Mouse (Mus musculus): ENCODE measurements around the gene Tsen15. TPM values are rescaled to one million over a fixed set of nuclear protein-coding genes. Genes with fewer than 3 reads are reported as not detected.

The Tsen15 gene
- 10 to 100 TPM in 21 of 26 experiments, 1 to 10 TPM in 5; 3.4 to 48.6 (median 20.4) TPM for total RNA-seq (2018; cell fraction: chromatin; rRNA removed)
- 10 to 100 TPM in 16 of 26 experiments, 1 to 10 TPM in 10; 6.7 to 15.4 (median 10.6) TPM for total RNA-seq (2018; cell fraction: cytosol; rRNA removed)
- total RNA-seq (2018; cell fraction: nucleus; rRNA removed) = 10 to 100 TPM in 15 of 26 experiments, 1 to 10 TPM in 11; 2.9 to 54.0 (median 13.6) TPM
- 11.8 to 33.5 TPM (median 18.3 TPM) in 3 replicates for polyA plus RNA-seq (2018)

- Histone ChIP-seq H3K27ac (no peak within 1 kb of the TSS), H3K79me2 (ENCODE audit: inconsistent target) (peaks cover 14% of the 10 kb centered on the region; the same call in 1 of the 2 replicates), H3K36me3 (ENCODE audit: inconsistent target) (peaks cover 10% of the 10 kb centered on the region; the same call in 1 of the 2 replicates), H3K4me3 (ENCODE audit: inconsistent target) (peak within 1 kb of the TSS; percentile 53)
- WGBS (ENCODE audit: missing documents) = 3% methylated on average over 52 of the region's 57 CpGs
Measured at GRCm38 (mm10) chr1:152386188-152386835, at the start of gene Tsen15. Gene Tsen15, minus strand, starts transcription at chr1:152386688.

DNA sequence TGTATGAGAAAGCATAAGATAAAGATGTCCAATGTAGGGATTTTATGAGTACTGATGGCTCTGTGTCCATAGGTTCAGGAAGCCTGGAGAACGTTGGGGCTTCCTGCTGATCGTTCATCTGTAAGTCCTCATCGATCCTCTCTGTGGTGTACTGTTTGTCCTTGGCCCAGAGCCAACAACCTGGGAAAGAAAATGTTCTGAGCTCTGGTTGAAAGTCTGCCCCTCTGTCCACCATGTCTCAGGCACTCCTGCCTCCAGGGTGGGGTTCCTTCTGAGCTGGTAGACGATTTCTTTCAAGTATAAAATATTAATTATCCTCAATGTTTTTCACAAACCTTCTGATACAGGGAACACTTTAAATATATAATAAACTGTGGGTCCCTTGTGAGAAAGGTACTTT, 47.7 kb upstream of the Tsen15 start:
- WGBS (ENCODE audit: missing documents) = 85% methylated on average over 4 of the region's 4 CpGs
- no peaks in the 10 kb centered on the region for H3K79me2 ChIP-seq (ENCODE audit: inconsistent target)

DNA sequence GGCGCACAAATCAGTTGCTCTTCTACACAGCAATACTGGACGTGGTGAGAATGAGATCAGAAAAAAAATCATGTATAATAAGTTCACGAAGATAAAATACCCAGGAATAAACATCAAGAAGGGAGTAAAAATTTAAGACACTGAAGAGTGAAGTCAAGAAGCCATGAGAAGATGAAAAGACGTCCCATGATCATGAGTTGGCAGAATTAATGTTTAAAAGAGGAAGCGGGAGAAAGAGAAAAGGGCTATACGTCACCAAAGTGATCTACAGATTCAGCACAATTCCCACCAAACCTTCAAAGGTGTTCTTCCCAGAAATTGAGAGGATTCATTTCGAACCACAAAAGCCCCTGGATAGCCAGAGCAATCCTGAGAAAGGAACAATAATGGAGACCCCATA, 43.3 kb upstream of the Tsen15 start:
- Histone ChIP-seq H3K79me2 (ENCODE audit: inconsistent target) (no peaks in the 10 kb centered on the region), H3K36me3 (ENCODE audit: inconsistent target) (no peaks in the 10 kb centered on the region), H3K4me3 (ENCODE audit: inconsistent target) (no peak overlapping the region), H3K27ac (peak overlapping the region; percentile 40)
- 64% methylated on average over 7 of the region's 7 CpGs for WGBS (ENCODE audit: missing documents)

More for the DNA sequence above, 47.7 kb upstream of the Tsen15 start:
- Histone ChIP-seq H3K27ac (no peak overlapping the region), H3K4me3 (ENCODE audit: inconsistent target) (no peak overlapping the region), H3K36me3 (ENCODE audit: inconsistent target) (no peaks in the 10 kb centered on the region)

DNA sequence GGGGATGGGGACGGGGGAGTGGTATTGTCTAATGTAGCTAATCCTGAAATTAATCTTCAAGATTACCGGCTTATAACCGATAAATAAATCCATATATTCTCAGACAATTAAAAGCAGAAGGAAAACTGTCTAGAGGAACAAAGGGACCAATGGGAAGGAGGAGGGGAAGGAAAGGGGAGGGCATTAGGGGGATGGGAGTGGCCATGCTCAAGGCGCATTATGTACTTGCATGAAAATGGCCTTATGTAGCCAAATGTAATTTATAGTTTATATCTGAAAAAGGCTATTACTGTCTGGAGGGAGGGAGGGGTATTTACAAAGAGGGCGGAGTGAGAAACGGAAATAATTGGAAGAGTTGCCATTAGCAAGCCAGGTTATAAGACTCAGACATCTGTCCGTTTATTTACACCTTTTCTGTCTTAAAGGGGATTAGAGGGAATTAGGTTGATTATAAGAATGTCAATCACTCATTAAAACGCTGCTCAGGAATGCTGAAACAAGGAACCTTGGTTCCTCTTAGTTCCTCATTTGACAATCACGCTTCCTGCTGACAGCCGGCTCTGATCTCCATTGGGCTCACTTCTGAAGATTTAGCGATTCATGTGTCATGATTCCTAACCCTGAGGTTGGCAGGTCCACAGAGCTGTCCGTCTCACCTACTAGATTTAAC, 41.6 kb upstream of the Tsen15 start:
- Histone ChIP-seq H3K4me3 (ENCODE audit: inconsistent target) (no peak overlapping the region), H3K27ac (peak overlapping the region; percentile 39), H3K36me3 (ENCODE audit: inconsistent target) (no peaks in the 10 kb centered on the region), H3K79me2 (ENCODE audit: inconsistent target) (no peaks in the 10 kb centered on the region)
- 20% methylated on average over 9 of the region's 12 CpGs for WGBS (ENCODE audit: missing documents)

DNA sequence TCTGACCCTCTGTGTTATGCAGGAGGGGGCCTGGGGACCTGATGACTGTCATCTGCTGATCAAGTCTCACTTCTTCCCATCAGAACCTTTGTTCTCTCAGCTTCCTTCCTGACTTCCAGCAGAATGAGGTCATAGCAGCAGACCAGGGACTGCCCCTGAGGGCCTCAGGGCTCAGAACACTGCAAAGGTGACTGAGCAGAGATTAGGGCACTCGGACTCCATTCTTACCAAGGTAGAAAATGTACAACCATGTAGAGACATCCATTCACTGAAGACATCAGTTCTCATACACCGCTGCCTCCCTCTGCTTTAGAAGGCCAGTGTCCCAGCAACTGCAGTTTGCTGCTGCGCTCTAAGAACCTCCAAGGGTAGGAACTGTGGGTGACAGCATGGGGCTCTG, 36.6 kb upstream of the Tsen15 start:
- WGBS (ENCODE audit: missing documents) = 97% methylated on average over 3 of the region's 3 CpGs
- Histone ChIP-seq H3K4me3 (ENCODE audit: inconsistent target) (no peak overlapping the region), H3K79me2 (ENCODE audit: inconsistent target) (no peaks in the 10 kb centered on the region), H3K27ac (no peak overlapping the region), H3K36me3 (ENCODE audit: inconsistent target) (no peaks in the 10 kb centered on the region)

DNA sequence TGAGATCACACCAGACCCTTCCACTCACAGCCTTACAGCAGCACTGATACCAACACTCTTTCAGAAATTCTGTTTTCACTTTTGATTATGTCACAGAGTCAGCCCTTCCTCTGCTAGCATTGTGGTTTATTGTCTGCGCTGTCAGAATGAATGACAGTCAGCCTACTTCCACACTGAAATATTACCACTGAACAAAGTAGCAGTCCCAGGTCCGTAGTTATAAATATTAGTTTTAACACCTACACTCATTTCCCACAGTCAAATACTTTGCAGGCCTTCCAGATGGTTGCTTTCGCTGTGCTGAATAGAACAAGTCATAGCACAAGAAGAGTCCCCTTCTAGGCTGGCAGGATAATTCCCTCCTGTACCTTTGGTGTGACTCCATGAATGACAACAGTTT, 35.8 kb upstream of the Tsen15 start:
- Histone ChIP-seq H3K4me3 (ENCODE audit: inconsistent target) (no peak overlapping the region), H3K36me3 (ENCODE audit: inconsistent target) (no peaks in the 10 kb centered on the region), H3K27ac (no peak overlapping the region), H3K79me2 (ENCODE audit: inconsistent target) (no peaks in the 10 kb centered on the region)
- 36% methylated on average over 3 of the region's 3 CpGs for WGBS (ENCODE audit: missing documents)

DNA sequence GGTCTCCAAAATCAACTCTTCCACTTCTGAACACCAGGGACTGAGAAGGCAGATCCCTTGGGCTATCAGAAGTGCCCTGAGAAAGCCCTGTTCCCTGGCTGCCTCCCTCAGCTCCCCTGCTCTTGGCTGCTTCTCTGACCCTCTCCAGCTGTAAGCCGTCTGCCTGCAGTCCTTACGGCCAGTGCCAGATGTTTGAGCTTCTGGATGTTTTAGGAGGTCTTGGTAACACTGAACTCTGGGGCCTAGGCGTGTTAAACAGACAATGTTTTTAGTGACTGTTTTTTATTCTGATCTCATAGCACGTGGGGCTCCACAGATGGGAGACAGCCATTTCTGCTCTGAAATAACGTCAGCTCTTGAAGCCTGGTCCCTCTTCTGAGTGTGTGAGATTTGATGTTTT, 31.1 kb upstream of the Tsen15 start:
- no peaks in the 10 kb centered on the region for H3K79me2 ChIP-seq (ENCODE audit: inconsistent target)
- H3K27ac ChIP-seq = no peak overlapping the region
- 88% methylated on average over 5 of the region's 5 CpGs for WGBS (ENCODE audit: missing documents)
- no peaks in the 10 kb centered on the region for H3K36me3 ChIP-seq (ENCODE audit: inconsistent target)
- H3K4me3 ChIP-seq (ENCODE audit: inconsistent target) = no peak overlapping the region

- Histone ChIP-seq H3K36me3 (ENCODE audit: inconsistent target) (no peaks in the 10 kb centered on the region), H3K4me3 (ENCODE audit: inconsistent target) (no peak overlapping the region), H3K79me2 (ENCODE audit: inconsistent target) (no peaks in the 10 kb centered on the region), H3K27ac (no peak overlapping the region)
- WGBS (ENCODE audit: missing documents) = 93% methylated on average over 13 of the region's 13 CpGs
Measured at GRCm38 (mm10) chr1:152416306-152416904, 29.9 kb upstream of the Tsen15 start.

- Histone ChIP-seq H3K36me3 (ENCODE audit: inconsistent target) (no peaks in the 10 kb centered on the region), H3K4me3 (ENCODE audit: inconsistent target) (no peak overlapping the region), H3K79me2 (ENCODE audit: inconsistent target) (no peaks in the 10 kb centered on the region), H3K27ac (no peak overlapping the region)
- WGBS (ENCODE audit: missing documents) = 92% methylated on average over 10 of the region's 10 CpGs
Measured at GRCm38 (mm10) chr1:152414451-152414850, 28.0 kb upstream of the Tsen15 start.

DNA sequence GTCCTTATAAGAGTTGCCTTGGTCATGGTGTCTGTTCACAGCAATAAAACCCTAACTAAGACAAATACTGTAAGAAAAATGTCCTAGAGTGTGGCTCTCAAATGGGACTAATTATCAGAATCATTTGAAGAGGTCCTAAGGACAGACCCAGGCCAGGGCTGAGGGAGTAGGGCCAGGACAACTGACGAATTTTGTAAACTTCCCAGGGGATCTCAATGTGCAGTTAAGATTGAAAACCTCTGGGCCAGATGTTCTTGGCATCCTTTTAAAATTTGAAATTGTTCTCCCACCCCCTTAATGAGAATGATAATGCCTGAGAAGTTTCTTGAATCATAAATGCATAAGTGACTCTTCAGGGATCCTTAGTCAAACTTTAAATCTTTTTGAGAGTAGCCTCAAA, 27.5 kb upstream of the Tsen15 start:
- H3K27ac ChIP-seq = no peak overlapping the region
- H3K79me2 ChIP-seq (ENCODE audit: inconsistent target) = no peaks in the 10 kb centered on the region
- H3K36me3 ChIP-seq (ENCODE audit: inconsistent target) = no peaks in the 10 kb centered on the region
- WGBS (ENCODE audit: missing documents) = 93% methylated on average over 1 of the region's 1 CpGs
- no peak overlapping the region for H3K4me3 ChIP-seq (ENCODE audit: inconsistent target)

- WGBS (ENCODE audit: missing documents) = 93% methylated on average over 1 of the region's 2 CpGs
- no peaks in the 10 kb centered on the region for H3K36me3 ChIP-seq (ENCODE audit: inconsistent target)
- no peaks in the 10 kb centered on the region for H3K79me2 ChIP-seq (ENCODE audit: inconsistent target)
- H3K27ac ChIP-seq = no peak overlapping the region
- H3K4me3 ChIP-seq (ENCODE audit: inconsistent target) = no peak overlapping the region
Measured at GRCm38 (mm10) chr1:152413116-152413515, 26.6 kb upstream of the Tsen15 start.

GRCm38 (mm10) chr1:152410657-152411056, 24.2 kb upstream of the Tsen15 start:
- 98% methylated on average over 3 of the region's 3 CpGs for WGBS (ENCODE audit: missing documents)
- H3K4me3 ChIP-seq (ENCODE audit: inconsistent target) = no peak overlapping the region
- no peaks in the 10 kb centered on the region for H3K36me3 ChIP-seq (ENCODE audit: inconsistent target)
- H3K79me2 ChIP-seq (ENCODE audit: inconsistent target) = no peaks in the 10 kb centered on the region
- no peak overlapping the region for H3K27ac ChIP-seq

DNA sequence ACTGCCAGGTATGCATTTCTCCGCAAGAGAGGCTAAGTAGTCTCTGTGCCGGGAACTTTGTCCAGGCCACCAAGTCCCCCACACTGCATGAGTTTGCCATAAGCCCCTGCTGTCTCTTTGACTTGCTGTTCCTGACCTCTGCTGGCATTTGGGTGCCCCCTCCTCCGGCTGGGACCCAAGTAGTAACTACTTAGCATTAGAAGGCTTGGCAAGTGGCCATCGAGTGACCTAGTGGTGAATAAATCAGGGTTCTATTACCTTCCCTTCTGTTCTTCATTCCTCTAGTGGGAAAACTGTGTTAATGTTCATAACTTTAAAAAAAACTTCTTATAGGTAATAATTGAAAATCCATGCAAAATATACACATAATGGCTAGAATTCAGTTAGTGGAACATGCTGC, 22.9 kb upstream of the Tsen15 start:
- 87% methylated on average over 4 of the region's 4 CpGs for WGBS (ENCODE audit: missing documents)
- H3K27ac ChIP-seq = no peak overlapping the region
- no peaks in the 10 kb centered on the region for H3K36me3 ChIP-seq (ENCODE audit: inconsistent target)
- H3K4me3 ChIP-seq (ENCODE audit: inconsistent target) = no peak overlapping the region
- no peaks in the 10 kb centered on the region for H3K79me2 ChIP-seq (ENCODE audit: inconsistent target)

- WGBS (ENCODE audit: missing documents) = 58% methylated on average over 22 of the region's 22 CpGs
- Histone ChIP-seq H3K36me3 (ENCODE audit: inconsistent target) (no peaks in the 10 kb centered on the region), H3K27ac (no peak overlapping the region), H3K79me2 (ENCODE audit: inconsistent target) (no peaks in the 10 kb centered on the region), H3K4me3 (ENCODE audit: inconsistent target) (no peak overlapping the region)
Measured at GRCm38 (mm10) chr1:152407021-152407946, 20.8 kb upstream of the Tsen15 start.

Data from macrophage (primary cell).